Mouse (Mus musculus): ENCODE results near the gene Il20rb. TPM values are rescaled to one million over a fixed set of nuclear protein-coding genes. Genes with fewer than 3 reads are reported as not detected.

The Il20rb gene
- polyA plus RNA-seq, 1 experiment from 2014 or later = 1.0 TPM

- H3K27ac ChIP-seq (ENCODE audit: low read length) = no peak overlapping the region
- 83% methylated on average over 7 of the region's 7 CpGs for WGBS
- H3K36me3 ChIP-seq (ENCODE audit: control insufficient read depth, insufficient read depth, low read length) = no peaks in the 10 kb centered on the region
- H3K4me2 ChIP-seq (replicated peaks; ENCODE audit: low read depth, low read length) = no peak overlapping the region
- no peak for ATAC-seq (ENCODE audit: insufficient number of reproducible peaks, insufficient read depth, low FRiP score, low read depth)
- no peak overlapping the region for H3K4me3 ChIP-seq (ENCODE audit: low read depth, low read length)
- H3K9me3 ChIP-seq (ENCODE audit: control insufficient read depth, low read depth, low read length) = no peaks in the 10 kb centered on the region
- H3K27me3 ChIP-seq (ENCODE audit: control insufficient read depth, insufficient read depth, low read length) = no peaks in the 10 kb centered on the region
- no peak overlapping the region for H3K9ac ChIP-seq (replicated peaks; ENCODE audit: low read depth, low read length)
- no peaks in the 10 kb centered on the region for H3K4me1 ChIP-seq (ENCODE audit: control insufficient read depth, insufficient read depth, low read length)
These were observed 18.9 kb downstream of the Il20rb start for GRCm38 (mm10) chr9:100467653-100468052.

- Histone ChIP-seq H3K9ac (replicated peaks; ENCODE audit: low read depth, low read length) (no peak overlapping the region), H3K4me3 (ENCODE audit: low read depth, low read length) (no peak overlapping the region), H3K4me2 (replicated peaks; ENCODE audit: low read depth, low read length) (no peak overlapping the region), H3K27me3 (ENCODE audit: control insufficient read depth, insufficient read depth, low read length) (no peaks in the 10 kb centered on the region), H3K27ac (ENCODE audit: low read length) (no peak overlapping the region), H3K36me3 (ENCODE audit: control insufficient read depth, insufficient read depth, low read length) (no peaks in the 10 kb centered on the region), H3K4me1 (ENCODE audit: control insufficient read depth, insufficient read depth, low read length) (no peaks in the 10 kb centered on the region), H3K9me3 (ENCODE audit: control insufficient read depth, low read depth, low read length) (no peaks in the 10 kb centered on the region)
- WGBS = 69% methylated on average over 3 of the region's 3 CpGs
- ATAC-seq (ENCODE audit: insufficient number of reproducible peaks, insufficient read depth, low FRiP score, low read depth) = no peak
These were observed 19.8 kb downstream of the Il20rb start for GRCm38 (mm10) chr9:100466743-100467142.

GRCm38 (mm10) chr9:100465988-100466387 lies 20.6 kb downstream of the Il20rb start:
- Histone ChIP-seq H3K4me3 (ENCODE audit: low read depth, low read length) (no peak overlapping the region), H3K4me2 (replicated peaks; ENCODE audit: low read depth, low read length) (no peak overlapping the region), H3K27ac (ENCODE audit: low read length) (no peak overlapping the region), H3K27me3 (ENCODE audit: control insufficient read depth, insufficient read depth, low read length) (no peaks in the 10 kb centered on the region), H3K4me1 (ENCODE audit: control insufficient read depth, insufficient read depth, low read length) (no peaks in the 10 kb centered on the region), H3K9me3 (ENCODE audit: control insufficient read depth, low read depth, low read length) (no peaks in the 10 kb centered on the region), H3K36me3 (ENCODE audit: control insufficient read depth, insufficient read depth, low read length) (no peaks in the 10 kb centered on the region), H3K9ac (replicated peaks; ENCODE audit: low read depth, low read length) (no peak overlapping the region)
- no peak for ATAC-seq (ENCODE audit: insufficient number of reproducible peaks, insufficient read depth, low FRiP score, low read depth)
- 92% methylated on average over 9 of the region's 9 CpGs for WGBS

- Histone ChIP-seq H3K4me2 (replicated peaks; ENCODE audit: low read depth, low read length) (no peak overlapping the region), H3K9ac (replicated peaks; ENCODE audit: low read depth, low read length) (no peak overlapping the region), H3K4me3 (ENCODE audit: low read depth, low read length) (no peak overlapping the region), H3K9me3 (ENCODE audit: control insufficient read depth, low read depth, low read length) (no peaks in the 10 kb centered on the region), H3K27ac (ENCODE audit: low read length) (no peak overlapping the region), H3K4me1 (ENCODE audit: control insufficient read depth, insufficient read depth, low read length) (no peaks in the 10 kb centered on the region), H3K27me3 (ENCODE audit: control insufficient read depth, insufficient read depth, low read length) (no peaks in the 10 kb centered on the region), H3K36me3 (ENCODE audit: control insufficient read depth, insufficient read depth, low read length) (no peaks in the 10 kb centered on the region)
- no peak for ATAC-seq (ENCODE audit: insufficient number of reproducible peaks, insufficient read depth, low FRiP score, low read depth)
- WGBS = 93% methylated on average over 5 of the region's 5 CpGs
These were observed 21.2 kb downstream of the Il20rb start for GRCm38 (mm10) chr9:100465380-100465779.

- 71% methylated on average over 2 of the region's 2 CpGs for WGBS
- no peak overlapping the region for H3K4me3 ChIP-seq (ENCODE audit: low read depth, low read length)
- H3K27ac ChIP-seq (ENCODE audit: low read length) = no peak overlapping the region
- no peaks in the 10 kb centered on the region for H3K9me3 ChIP-seq (ENCODE audit: control insufficient read depth, low read depth, low read length)
- no peak overlapping the region for H3K4me2 ChIP-seq (replicated peaks; ENCODE audit: low read depth, low read length)
- no peak for ATAC-seq (ENCODE audit: insufficient number of reproducible peaks, insufficient read depth, low FRiP score, low read depth)
- H3K36me3 ChIP-seq (ENCODE audit: control insufficient read depth, insufficient read depth, low read length) = no peaks in the 10 kb centered on the region
- H3K27me3 ChIP-seq (ENCODE audit: control insufficient read depth, insufficient read depth, low read length) = no peaks in the 10 kb centered on the region
- H3K4me1 ChIP-seq (ENCODE audit: control insufficient read depth, insufficient read depth, low read length) = no peaks in the 10 kb centered on the region
- H3K9ac ChIP-seq (replicated peaks; ENCODE audit: low read depth, low read length) = no peak overlapping the region
These were observed 22.8 kb downstream of the Il20rb start for GRCm38 (mm10) chr9:100463771-100464170.

- Histone ChIP-seq H3K4me1 (ENCODE audit: control insufficient read depth, insufficient read depth, low read length) (no peaks in the 10 kb centered on the region), H3K27ac (ENCODE audit: low read length) (no peak overlapping the region), H3K36me3 (ENCODE audit: control insufficient read depth, insufficient read depth, low read length) (no peaks in the 10 kb centered on the region), H3K9me3 (ENCODE audit: control insufficient read depth, low read depth, low read length) (no peaks in the 10 kb centered on the region), H3K4me2 (replicated peaks; ENCODE audit: low read depth, low read length) (no peak overlapping the region), H3K9ac (replicated peaks; ENCODE audit: low read depth, low read length) (no peak overlapping the region), H3K27me3 (ENCODE audit: control insufficient read depth, insufficient read depth, low read length) (no peaks in the 10 kb centered on the region), H3K4me3 (ENCODE audit: low read depth, low read length) (no peak overlapping the region)
- no peak for ATAC-seq (ENCODE audit: insufficient number of reproducible peaks, insufficient read depth, low FRiP score, low read depth)
- WGBS = 90% methylated on average over 4 of the region's 4 CpGs
These were observed 24.5 kb downstream of the Il20rb start for GRCm38 (mm10) chr9:100462098-100462497.

GRCm38 (mm10) chr9:100461671-100462070 lies 24.9 kb downstream of the Il20rb start:
- 88% methylated on average over 9 of the region's 9 CpGs for WGBS
- no peak overlapping the region for H3K27ac ChIP-seq (ENCODE audit: low read length)
- no peak overlapping the region for H3K4me2 ChIP-seq (replicated peaks; ENCODE audit: low read depth, low read length)
- no peaks in the 10 kb centered on the region for H3K36me3 ChIP-seq (ENCODE audit: control insufficient read depth, insufficient read depth, low read length)
- no peak overlapping the region for H3K9ac ChIP-seq (replicated peaks; ENCODE audit: low read depth, low read length)
- no peak for ATAC-seq (ENCODE audit: insufficient number of reproducible peaks, insufficient read depth, low FRiP score, low read depth)
- H3K9me3 ChIP-seq (ENCODE audit: control insufficient read depth, low read depth, low read length) = no peaks in the 10 kb centered on the region
- no peaks in the 10 kb centered on the region for H3K27me3 ChIP-seq (ENCODE audit: control insufficient read depth, insufficient read depth, low read length)
- H3K4me1 ChIP-seq (ENCODE audit: control insufficient read depth, insufficient read depth, low read length) = no peaks in the 10 kb centered on the region
- H3K4me3 ChIP-seq (ENCODE audit: low read depth, low read length) = no peak overlapping the region

GRCm38 (mm10) chr9:100460203-100460602 lies 26.4 kb downstream of the Il20rb start:
- no peaks in the 10 kb centered on the region for H3K9me3 ChIP-seq (ENCODE audit: control insufficient read depth, low read depth, low read length)
- H3K27me3 ChIP-seq (ENCODE audit: control insufficient read depth, insufficient read depth, low read length) = no peaks in the 10 kb centered on the region
- no peaks in the 10 kb centered on the region for H3K4me1 ChIP-seq (ENCODE audit: control insufficient read depth, insufficient read depth, low read length)
- H3K36me3 ChIP-seq (ENCODE audit: control insufficient read depth, insufficient read depth, low read length) = no peaks in the 10 kb centered on the region
- no peak overlapping the region for H3K4me2 ChIP-seq (replicated peaks; ENCODE audit: low read depth, low read length)
- H3K27ac ChIP-seq (ENCODE audit: low read length) = no peak overlapping the region
- ATAC-seq (ENCODE audit: insufficient number of reproducible peaks, insufficient read depth, low FRiP score, low read depth) = no peak
- no peak overlapping the region for H3K4me3 ChIP-seq (ENCODE audit: low read depth, low read length)
- H3K9ac ChIP-seq (replicated peaks; ENCODE audit: low read depth, low read length) = no peak overlapping the region
- 93% methylated on average over 9 of the region's 9 CpGs for WGBS

- Histone ChIP-seq H3K36me3 (ENCODE audit: control insufficient read depth, insufficient read depth, low read length) (no peaks in the 10 kb centered on the region), H3K4me3 (ENCODE audit: low read depth, low read length) (no peak overlapping the region), H3K27ac (ENCODE audit: low read length) (no peak overlapping the region), H3K27me3 (ENCODE audit: control insufficient read depth, insufficient read depth, low read length) (no peaks in the 10 kb centered on the region), H3K9me3 (ENCODE audit: control insufficient read depth, low read depth, low read length) (no peaks in the 10 kb centered on the region), H3K4me1 (ENCODE audit: control insufficient read depth, insufficient read depth, low read length) (no peaks in the 10 kb centered on the region), H3K9ac (replicated peaks; ENCODE audit: low read depth, low read length) (no peak overlapping the region), H3K4me2 (replicated peaks; ENCODE audit: low read depth, low read length) (no peak overlapping the region)
- WGBS = 82% methylated on average over 17 of the region's 17 CpGs
- no peak for ATAC-seq (ENCODE audit: insufficient number of reproducible peaks, insufficient read depth, low FRiP score, low read depth)
These were observed 28.5 kb downstream of the Il20rb start for GRCm38 (mm10) chr9:100457971-100458681.
